Mouse (Mus musculus) cerebellum, adult 11-12 months (tissue): Measurements from ENCODE around the gene Cytip.
A peak's percentile ranks its signal among the peaks of the same experiment; 100 is the strongest.
"Not testable (repeated sequence)": the region's sequence is repeated elsewhere in the genome, so short reads cannot be mapped to it uniquely, and the experiment has no call there.

ENCODE experiments used
- DNase-seq: peaks from one replicate; pipeline ENCODE4 v3.0.0; 2022

The Cytip gene

DNA sequence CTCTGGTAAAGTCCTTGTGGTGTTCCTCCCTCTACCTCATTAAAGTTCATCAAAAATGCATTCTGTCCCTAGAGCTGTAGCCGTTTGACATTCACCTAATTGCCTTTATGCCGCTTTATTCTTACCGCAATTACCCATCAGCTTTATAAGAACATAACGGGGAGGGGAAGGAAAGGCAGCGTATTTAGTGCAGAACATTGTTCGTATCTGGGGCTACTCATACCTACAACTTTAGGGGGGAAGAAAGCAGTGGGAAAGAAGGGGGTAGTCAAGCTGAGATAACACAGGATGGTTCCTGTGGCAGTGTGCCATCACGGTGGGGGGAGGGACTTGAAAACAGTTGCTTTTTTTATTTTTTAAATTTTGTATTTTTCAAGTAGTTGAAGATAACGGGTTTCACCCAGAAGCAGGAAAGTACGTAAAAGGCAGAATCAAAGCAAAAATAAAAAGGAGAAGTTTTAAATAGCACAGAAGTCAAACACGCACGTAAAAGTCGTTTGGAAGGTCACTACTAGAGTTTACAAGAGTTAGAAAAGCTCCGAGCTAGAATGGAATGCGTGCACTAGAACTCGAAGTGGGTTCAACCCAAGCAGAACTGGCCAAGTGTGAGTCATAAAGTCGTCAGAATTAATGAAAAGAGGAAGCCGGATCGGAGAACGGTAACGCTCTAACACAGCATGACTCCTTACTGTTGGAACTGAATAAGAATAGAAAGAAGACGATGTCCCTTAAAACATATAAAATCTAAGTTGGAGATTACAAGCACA lies 34.6 kb downstream of the Cytip start:
- no peak for DNase-seq

DNA sequence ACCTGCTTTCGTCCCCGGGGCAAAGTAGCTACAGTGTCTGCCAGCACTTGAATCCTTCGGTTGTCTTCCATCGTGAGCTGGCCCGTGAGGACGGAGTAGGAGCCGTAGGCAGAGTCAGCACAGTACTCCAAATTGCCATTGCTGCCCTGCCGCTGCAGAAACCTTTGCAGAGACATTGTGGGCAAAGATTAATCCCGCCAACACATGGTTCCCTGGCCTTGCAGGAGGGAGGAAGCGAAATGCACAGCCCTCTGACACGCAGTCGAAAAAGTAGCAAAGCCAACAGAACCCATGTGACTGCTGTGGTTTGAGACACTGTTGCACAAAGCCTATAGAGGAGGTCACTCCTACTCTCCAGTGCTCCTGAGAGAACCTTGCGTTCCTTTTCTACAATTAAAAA lies 35.5 kb downstream of the Cytip start:
- DNase-seq, result no peak

- no peak for DNase-seq
Measured at GRCm38 (mm10) chr2:58159121-58159520, 36.2 kb downstream of the Cytip start.

DNA sequence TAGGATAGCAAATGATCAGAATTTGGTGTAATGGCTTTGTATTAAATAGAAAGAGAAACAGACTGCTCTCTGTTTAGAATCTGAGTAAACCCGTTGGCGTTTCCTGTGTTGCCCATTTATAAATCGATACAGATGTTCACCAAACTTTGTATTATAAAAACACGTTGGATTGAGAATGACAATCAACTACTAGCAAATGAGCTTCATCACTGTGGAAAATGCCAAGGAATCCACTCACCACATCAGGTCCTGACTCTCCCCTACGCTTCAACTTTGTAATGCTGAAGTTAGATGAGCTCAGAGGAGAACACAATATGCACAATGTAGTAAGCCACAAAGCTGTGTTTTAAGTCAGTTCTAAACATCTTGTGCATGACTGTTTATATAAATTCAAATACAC lies 36.8 kb downstream of the Cytip start:
- no peak for DNase-seq

DNA sequence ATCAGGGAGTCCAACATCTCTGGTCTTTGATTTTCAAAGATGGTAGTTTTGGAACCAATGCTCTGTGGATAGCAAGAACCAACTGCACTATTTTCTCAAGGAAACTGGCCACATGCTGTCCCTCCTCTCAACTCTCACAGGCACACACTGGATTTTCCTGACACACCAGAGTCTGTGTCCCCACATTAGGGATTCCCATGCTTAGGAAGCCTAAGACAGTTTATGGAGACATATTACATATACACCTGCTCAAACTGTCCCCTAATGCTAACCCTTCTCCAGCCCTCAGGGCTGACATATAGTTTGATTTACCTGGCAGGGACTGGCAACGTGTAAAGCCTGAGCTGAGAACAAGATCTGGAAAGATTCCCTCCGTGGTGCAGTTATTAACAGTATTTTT lies 37.2 kb downstream of the Cytip start:
- no peak for DNase-seq

DNA sequence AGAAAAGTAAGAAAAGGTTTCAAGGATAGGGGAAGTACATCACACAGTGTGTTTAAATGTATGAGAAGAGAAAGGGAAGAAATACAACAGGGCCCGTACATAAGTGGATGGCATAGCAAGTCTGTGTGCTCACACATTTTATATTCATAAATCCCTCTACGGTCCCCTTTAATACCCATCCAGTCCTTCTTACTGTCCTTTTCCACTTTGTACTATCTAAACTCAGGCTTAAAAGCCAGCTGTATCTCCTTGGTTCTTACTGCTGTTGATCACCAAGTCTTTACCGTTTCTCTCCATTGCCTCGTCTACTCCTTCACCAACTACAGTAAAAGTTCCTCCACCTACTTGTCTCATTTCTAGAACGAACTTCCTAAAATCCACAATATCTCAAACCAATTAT lies 37.9 kb downstream of the Cytip start:
- no peak for DNase-seq

DNA sequence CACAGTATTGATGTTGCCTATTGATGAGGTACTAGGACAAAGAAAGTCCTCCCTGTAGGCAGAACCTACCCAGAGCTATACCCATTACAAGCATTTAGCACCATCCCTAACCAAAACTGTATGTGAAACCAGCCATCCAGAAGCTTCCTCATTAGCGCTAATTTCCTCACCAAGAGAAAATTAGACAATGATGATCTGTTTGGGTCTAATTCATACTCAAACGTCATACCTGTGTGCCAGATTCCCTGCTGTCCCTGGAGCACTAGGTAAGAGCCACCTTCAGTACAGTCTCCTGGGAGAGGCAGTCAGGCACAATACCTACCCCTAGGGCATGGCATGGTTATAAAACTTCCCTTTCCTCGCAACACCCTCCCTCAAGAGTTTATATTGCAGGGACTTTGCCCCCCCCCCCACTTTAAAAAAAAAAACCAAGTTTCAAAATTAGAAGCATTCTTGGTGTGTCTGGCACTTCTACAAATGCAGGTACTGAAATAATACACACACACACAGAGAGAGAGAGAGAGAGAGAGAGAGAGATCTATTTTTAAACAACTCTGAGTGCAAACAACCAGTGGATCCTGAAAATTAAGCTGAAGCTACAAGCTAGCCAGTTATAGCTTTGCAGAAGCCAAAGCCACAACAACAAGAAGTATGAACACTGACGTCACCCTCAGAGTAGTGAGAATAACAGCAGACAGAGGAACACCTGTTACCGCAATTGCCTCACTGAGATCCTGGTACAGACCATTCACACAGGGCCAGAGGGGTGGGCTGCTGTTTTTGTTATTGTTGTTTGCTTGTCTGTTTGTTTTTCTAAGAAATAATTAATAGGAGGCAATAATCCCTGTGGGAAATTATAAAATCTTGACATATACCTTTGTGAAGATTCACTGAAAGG lies 38.6 kb downstream of the Cytip start:
- no peak for DNase-seq

- DNase-seq, result no peak
Measured at GRCm38 (mm10) chr2:58156108-58156415, 39.3 kb downstream of the Cytip start.

DNA sequence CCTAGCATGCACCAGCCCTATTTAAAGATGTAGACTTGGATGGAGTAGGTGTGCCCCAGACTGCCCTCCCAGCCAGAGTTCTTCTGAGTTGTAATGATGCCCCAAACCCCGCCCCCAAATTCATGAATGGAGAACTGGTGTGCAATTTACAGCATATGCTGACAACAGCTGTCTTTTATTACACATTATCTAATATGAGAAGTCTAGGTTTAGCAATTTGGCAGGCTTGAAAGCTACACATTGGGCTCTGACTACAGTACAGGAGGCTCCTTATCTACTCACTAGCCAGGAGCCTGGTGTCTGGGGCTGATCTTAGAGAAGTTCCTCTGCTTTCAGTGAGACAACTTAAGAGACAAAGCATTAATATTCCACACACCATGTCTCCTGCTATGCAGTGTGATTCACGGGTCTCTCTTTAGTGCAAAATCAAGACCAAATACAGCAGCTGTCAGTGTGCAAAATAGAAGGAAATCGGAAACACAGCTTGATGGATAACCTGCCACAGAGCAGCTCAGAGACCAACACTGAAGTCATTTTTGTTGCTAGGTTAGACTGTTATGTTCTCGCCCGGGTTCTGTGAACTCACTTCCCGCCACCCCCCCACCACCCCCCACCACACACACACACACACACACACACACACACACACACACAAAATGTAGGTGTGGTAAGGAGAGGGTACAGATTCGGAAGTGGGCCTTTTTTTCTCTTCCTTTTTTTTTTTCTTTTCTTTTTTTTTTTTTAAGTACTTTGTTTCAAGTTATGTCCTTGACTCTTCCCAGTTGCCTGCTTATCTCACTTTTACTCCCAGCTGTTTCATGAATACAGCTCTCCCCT lies 39.8 kb downstream of the Cytip start:
- no peak for DNase-seq

DNA sequence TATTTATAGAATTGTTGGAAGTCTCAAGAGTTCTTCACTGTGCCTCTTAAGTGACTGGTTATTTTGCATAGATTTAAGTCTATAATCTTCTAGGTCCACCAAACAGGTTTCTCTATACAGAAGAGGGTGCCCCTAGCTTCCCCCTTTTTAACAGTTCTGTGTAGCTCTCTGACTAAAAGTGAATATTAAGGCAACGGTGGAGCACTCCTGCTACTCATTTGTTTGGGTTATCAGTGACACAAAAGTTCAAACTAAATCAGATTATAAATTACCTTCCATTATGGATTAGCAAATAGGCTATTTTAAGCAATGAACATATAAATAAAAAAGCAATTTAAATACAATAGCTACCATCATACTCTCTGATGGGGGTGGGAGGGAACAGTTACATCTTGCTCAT lies 40.8 kb downstream of the Cytip start:
- DNase-seq, result no peak

- DNase-seq, result no peak
Measured at GRCm38 (mm10) chr2:58153742-58154141, 41.6 kb downstream of the Cytip start.

DNA sequence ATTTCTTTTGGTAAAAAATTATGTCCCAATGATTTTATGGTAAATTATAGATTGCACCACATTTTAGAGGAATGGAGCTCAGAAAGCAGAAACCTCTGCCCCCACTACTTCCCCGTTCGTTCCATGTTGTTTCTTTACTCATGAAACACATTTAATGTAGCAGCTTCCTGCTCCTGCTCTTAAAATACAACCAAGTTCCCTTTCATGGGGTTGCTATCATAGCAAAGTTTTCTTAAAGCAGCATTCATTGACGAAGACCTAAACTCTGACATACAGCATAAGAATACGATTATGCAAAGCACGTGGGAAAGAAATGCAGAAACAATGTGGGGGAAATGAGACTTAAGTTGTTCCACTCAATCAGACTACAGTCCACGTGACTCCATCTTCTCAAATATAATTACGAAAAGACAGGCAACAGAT lies 45.3 kb downstream of the Cytip start:
- no peak for DNase-seq

- no peak for DNase-seq
Measured at GRCm38 (mm10) chr2:58146572-58146971, 48.8 kb downstream of the Cytip start.

DNA sequence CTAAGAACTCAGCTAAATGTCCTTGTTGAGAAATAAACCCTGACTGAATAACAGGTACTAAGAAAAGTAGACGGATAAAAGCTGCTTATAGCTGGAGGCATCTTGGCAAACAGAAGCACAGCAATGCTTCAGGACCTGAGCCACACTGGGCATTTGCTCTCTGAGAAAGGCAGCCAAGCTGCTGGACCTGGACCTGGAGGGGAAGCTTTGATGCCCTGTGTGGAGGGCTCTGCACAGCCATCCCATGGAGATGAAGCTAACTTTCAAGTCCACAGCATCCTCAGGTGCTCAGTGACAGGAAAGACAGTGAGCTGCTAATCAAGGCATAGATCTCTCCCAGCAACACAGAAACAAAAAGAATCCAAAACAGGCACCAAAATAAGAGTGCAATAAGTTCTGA lies 54.8 kb downstream of the Cytip start:
- peak; percentile 80 for DNase-seq

- peak; percentile 97 for DNase-seq
Measured at GRCm38 (mm10) chr2:58138611-58139010, 56.7 kb downstream of the Cytip start.

DNA sequence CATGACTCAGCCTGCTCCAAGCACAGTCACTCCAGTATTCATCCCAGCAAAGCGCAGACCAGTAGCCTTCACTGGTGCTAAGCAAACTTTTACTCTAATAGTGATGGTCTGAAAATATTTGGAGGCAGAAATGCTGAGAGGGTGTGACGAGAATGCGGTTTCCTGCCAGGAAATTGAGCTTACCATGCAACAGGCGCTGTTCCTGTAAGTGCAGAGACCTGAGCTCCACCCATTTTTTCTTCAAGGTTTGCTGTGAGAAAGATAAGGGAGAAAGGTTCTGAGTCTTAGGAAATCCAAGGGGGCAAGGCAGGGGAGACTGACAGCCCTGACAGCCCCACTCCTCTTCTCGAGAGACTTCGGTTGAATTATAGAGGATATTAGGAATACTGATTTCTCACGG lies 57.7 kb downstream of the Cytip start:
- peak; percentile 26 for DNase-seq

DNA sequence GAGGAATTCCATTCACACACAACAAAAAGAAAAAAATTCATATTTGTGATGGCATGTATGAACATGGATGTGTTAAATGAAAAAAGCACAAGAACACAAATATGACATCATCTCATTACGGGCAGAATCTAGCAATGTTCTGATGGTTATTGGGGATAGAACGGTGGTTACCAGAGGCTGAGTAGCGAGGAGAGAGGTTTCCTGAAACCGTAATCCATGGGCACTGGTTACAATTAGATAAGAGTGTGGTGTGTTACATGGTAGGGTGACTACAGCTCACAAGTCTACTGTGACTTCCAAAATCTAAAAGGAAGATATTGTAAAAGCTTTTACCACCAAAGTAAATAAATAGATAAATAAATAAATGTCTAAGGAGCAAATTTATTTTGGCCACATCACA lies 58.8 kb downstream of the Cytip start:
- DNase-seq, result no peak

- peak; percentile 59 for DNase-seq
Measured at GRCm38 (mm10) chr2:58135061-58135463, 60.3 kb downstream of the Cytip start.

DNA sequence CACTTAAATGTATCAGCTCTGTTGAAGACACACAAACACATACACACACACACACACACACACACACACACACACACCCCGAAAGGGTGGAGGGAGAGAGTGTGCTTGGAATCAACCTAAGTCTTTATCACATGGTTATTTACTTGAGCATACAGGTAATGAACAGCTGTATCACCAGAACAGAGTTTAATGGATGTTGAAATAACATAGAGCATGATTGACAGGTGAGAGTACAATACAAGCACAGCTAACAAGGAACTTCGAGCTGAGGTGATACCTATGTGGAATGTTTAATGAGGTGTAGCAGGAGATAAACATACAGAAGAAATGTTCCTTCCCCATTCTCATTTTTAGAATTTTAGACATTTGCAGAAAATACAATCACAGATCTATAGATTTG lies 62.7 kb downstream of the Cytip start:
- no peak for DNase-seq

- no peak for DNase-seq
Measured at GRCm38 (mm10) chr2:58129903-58130302, 65.4 kb downstream of the Cytip start.

GRCm38 (mm10) chr2:58111105-58111504 lies 84.2 kb downstream of the Cytip start:
- no peak for DNase-seq

DNA sequence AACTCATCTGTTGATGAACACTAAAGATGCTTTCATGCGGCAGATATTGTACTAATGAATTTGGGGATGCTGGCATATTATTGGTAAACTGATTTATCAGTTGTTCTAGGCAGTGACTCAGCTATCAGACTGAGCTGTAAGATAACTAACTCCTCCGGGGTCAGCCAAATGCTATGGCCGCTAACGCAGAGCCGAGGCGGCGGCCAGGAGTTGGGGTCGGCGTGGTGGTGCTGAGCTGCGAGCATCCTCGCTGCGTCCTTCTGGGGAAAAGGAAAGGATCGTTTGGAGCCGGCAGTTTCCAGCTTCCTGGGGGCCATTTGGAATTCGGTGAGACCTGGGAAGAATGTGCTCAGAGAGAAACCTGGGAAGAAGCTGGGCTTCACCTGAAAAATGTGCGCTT lies 87.4 kb downstream of the Cytip start:
- DNase-seq, result not testable (repeated sequence)

- no peak for DNase-seq
Measured at GRCm38 (mm10) chr2:58107046-58107445, 88.3 kb downstream of the Cytip start.
